8 mouse cellular contexts compared by ENCODE assay signal in the genomic region with DNA sequence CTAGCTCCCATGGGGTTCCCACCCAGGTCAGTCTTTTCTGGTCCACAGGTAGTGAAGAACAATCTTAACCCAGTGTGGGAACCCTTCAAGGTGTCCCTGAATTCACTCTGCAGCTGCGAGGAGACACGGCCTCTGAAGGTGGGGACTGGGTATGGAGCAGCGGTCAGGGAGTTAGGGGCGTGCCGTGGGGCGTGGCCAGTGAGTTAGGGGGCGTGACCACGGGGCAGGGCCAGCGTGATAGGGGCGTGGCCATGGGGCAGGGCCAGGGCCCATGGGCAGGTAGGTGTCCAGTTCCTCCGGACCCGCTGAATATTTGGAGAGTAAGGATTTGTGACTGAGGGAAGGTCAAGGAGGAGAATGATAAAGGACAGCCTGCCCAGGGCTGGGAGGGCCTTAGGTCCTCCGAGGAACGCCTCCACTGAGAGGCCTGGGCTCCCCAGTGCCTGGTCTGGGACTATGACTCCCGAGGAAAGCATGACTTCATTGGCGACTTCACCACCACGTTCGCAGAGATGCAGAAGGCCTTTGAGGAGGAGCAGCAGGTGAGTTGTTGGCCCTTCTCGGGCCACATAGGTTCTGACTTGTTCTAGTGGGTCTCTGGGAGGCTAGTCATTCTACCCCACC. TPM values are rescaled to one million over a fixed set of nuclear protein-coding genes. Genes with fewer than 3 reads are reported as not detected.
DNase-seq lines count a peak whose midpoint lies in the region; ATAC-seq and TF ChIP-seq lines count a peak whose summit lies in the region.
"Had no signal": no experiment of that assay in that cellular context is flagged by ENCODE, and none has a peak within 500 bp of the region (broad histone marks: within the 10 kb centered on the region; RNA-seq: fewer than 3 reads in every experiment).

No protein-coding gene starts in this region.

- H3K4me3 ChIP-seq in midbrain, embryonic 10.5 days = peak overlapping the region; percentile 29
- H3K4me3 ChIP-seq in midbrain, embryonic 15.5 days = no peak overlapping the region
- no peak overlapping the region for H3K4me3 ChIP-seq in lung, adult 2 months (replicated peaks; ENCODE audit: extremely low read depth, low read depth, low read length)
- H3K4me3 ChIP-seq: myocyte had no signal

- H3K9me3 ChIP-seq in midbrain, embryonic 10.5 days (replicated peaks) = no peaks in the 10 kb centered on the region
- H3K9me3 ChIP-seq in midbrain, embryonic 15.5 days = no peaks in the 10 kb centered on the region

- H3K27me3 ChIP-seq in midbrain, embryonic 10.5 days (ENCODE audit: low read depth, poor library complexity, severe bottlenecking) = peaks cover 52% of the 10 kb centered on the region
- peaks cover 16% of the 10 kb centered on the region for H3K27me3 ChIP-seq in midbrain, embryonic 15.5 days (replicated peaks)

- no peak for TF ChIP-seq POLR2A in lung, adult 2 months (IDR thresholded peaks at IDR 0.05; ENCODE audit: borderline replicate concordance, extremely low read depth, low read depth, low read length)

- WGBS in midbrain, embryonic 10.5 days = 8% methylated on average over 19 of the region's 19 CpGs
- WGBS in midbrain, embryonic 15.5 days = 8% methylated on average over 19 of the region's 19 CpGs
- 14% methylated on average over 19 of the region's 19 CpGs for WGBS in lung, adult 2 months

- TF ChIP-seq CTCF in lung, adult 2 months (IDR thresholded peaks at IDR 0.05; ENCODE audit: insufficient read depth, low read length) = no peak

- peak; percentile 68 for DNase-seq in midbrain, embryonic 10.5 days (ENCODE audit: low spot score)
- DNase-seq in embryo, embryonic 10.5 days (ENCODE audit: low spot score) = peak; percentile 72
- DNase-seq in kidney, adult 18-20 months = peak; percentile 80
- DNase-seq in lung, adult 2 months = peak; percentile 68
- peak; percentile 54 for DNase-seq in urinary bladder, postnatal 25 days (ENCODE audit: low spot score)
- DNase-seq in cerebellum, adult 11 months = no peak

- H3K4me2 ChIP-seq in midbrain, embryonic 15.5 days = no peak overlapping the region

- no peak overlapping the region for H3K9ac ChIP-seq in midbrain, embryonic 15.5 days

- ATAC-seq in midbrain, embryonic 15.5 days (replicated peaks) = no peak

- peaks cover 17% of the 10 kb centered on the region for H3K4me1 ChIP-seq in midbrain, embryonic 10.5 days
- H3K4me1 ChIP-seq in midbrain, embryonic 15.5 days = 0 out of 2 replicates have a peak, but pooled peaks cover 3% of the 10 kb centered on the region
- H3K4me1 ChIP-seq in lung, adult 2 months (ENCODE audit: control insufficient read depth, insufficient read depth, low read length) = no peaks in the 10 kb centered on the region

- H3K27ac ChIP-seq in midbrain, embryonic 10.5 days (replicated peaks) = no peak overlapping the region
- H3K27ac ChIP-seq in midbrain, embryonic 15.5 days = no peak overlapping the region

- no peaks in the 10 kb centered on the region for H3K36me3 ChIP-seq in midbrain, embryonic 10.5 days
- no peaks in the 10 kb centered on the region for H3K36me3 ChIP-seq in midbrain, embryonic 15.5 days (replicated peaks)

RNA-seq across cellular contexts. Expression of gene Cpne7, which starts 9.1 kb away (rescaled TPM):
- polyA plus RNA-seq in midbrain, embryonic 10.5 days (2016; fragmentation: Nextera tagmentation; extraction: Ambion mirVana) = 0.32 and 0.39 TPM in 2 replicates
- 8.1 TPM in 2 replicates for polyA plus RNA-seq in midbrain, embryonic 15.5 days (2015; fragmentation: Nextera tagmentation; extraction: Ambion mirVana)
- 1.3 and 1.7 TPM in 2 replicates for polyA plus RNA-seq in lung, adult 2 months (2012; rRNA removed)

RNA-seq across cellular contexts. Expression of gene Rpl13, which starts 24.2 kb away (rescaled TPM):
- polyA plus RNA-seq in midbrain, embryonic 10.5 days (2016; fragmentation: Nextera tagmentation; extraction: Ambion mirVana) = 1,200 and 1,392 TPM in 2 replicates
- 632 and 634 TPM in 2 replicates for polyA plus RNA-seq in midbrain, embryonic 15.5 days (2015; fragmentation: Nextera tagmentation; extraction: Ambion mirVana)
- polyA plus RNA-seq in lung, adult 2 months (2012; rRNA removed) = 1,500 and 2,209 TPM in 2 replicates

RNA-seq across cellular contexts. Expression of gene Sult5a1, which starts 31.8 kb away (rescaled TPM):
- 3.6 and 3.8 TPM in 2 replicates for polyA plus RNA-seq in midbrain, embryonic 10.5 days (2016; fragmentation: Nextera tagmentation; extraction: Ambion mirVana)
- 1.6 and 2.1 TPM in 2 replicates for polyA plus RNA-seq in midbrain, embryonic 15.5 days (2015; fragmentation: Nextera tagmentation; extraction: Ambion mirVana)
- polyA plus RNA-seq in lung, adult 2 months (2012; rRNA removed) = 35.3 and 45.2 TPM in 2 replicates

RNA-seq across cellular contexts. Expression of gene Dpep1, which starts 59.7 kb away (rescaled TPM):
- polyA plus RNA-seq in midbrain, embryonic 10.5 days (2016; fragmentation: Nextera tagmentation; extraction: Ambion mirVana) = 4.3 and 5.7 TPM in 2 replicates
- 0.13 and 0.19 TPM in 2 replicates for polyA plus RNA-seq in midbrain, embryonic 15.5 days (2015; fragmentation: Nextera tagmentation; extraction: Ambion mirVana)
- 210 and 267 TPM in 2 replicates for polyA plus RNA-seq in lung, adult 2 months (2012; rRNA removed)
